Mouse (Mus musculus): Measurements from ENCODE around the gene Skint2. TPM values are rescaled to one million over a fixed set of nuclear protein-coding genes. Genes with fewer than 3 reads are reported as not detected.

Gene Skint2
- polyA plus RNA-seq (2012; rRNA removed) = not detected in 2 replicates

- H3K27ac ChIP-seq (ENCODE audit: control insufficient read depth, insufficient read depth, low read depth, low read length) = no peak within 1 kb of the TSS
- H3K4me3 ChIP-seq (ENCODE audit: control insufficient read depth, low read depth, low read length) = no peak within 1 kb of the TSS
- H3K4me1 ChIP-seq (ENCODE audit: control insufficient read depth, insufficient read depth, low read length) = no peaks in the 10 kb centered on the region
- TF ChIP-seq POLR2A (IDR thresholded peaks at IDR 0.05; ENCODE audit: control insufficient read depth, low read depth, low read length) (no peak), CTCF (IDR thresholded peaks at IDR 0.05; ENCODE audit: control insufficient read depth, insufficient read depth, insufficient replicate concordance, low read depth, low read length) (no peak)
- no peaks in the 10 kb centered on the region for H3K27me3 ChIP-seq (ENCODE audit: control insufficient read depth, insufficient read depth, low read length)
- H3K36me3 ChIP-seq (ENCODE audit: control insufficient read depth, insufficient read depth, low read length) = no peaks in the 10 kb centered on the region
Observed at GRCm38 (mm10) chr4:112556894-112557293, at the start of gene Skint2. Skint2 (plus strand) TSS chr4:112557194.

Other genes starting within 250 kb of the Skint2 start
- gene Skint9, start 123.2 kb upstream of the Skint2 start, polyA plus RNA-seq (2012; rRNA removed) = 0.26 TPM in 1 of 2 replicates, not detected in the other
- gene Skint10, start 217.7 kb downstream of the Skint2 start, polyA plus RNA-seq (2012; rRNA removed) = 0.11 TPM in 1 of 2 replicates, not detected in the other

Measured in testis, adult 2 months (tissue).